Mouse (Mus musculus): ENCODE results near the gene Sncb. TPM values are rescaled to one million over a fixed set of nuclear protein-coding genes. Genes with fewer than 3 reads are reported as not detected.
"Not testable (repeated sequence)": the region's sequence is repeated elsewhere in the genome, so short reads cannot be mapped to it uniquely, and the experiment has no call there.

Gene Sncb
- polyA plus RNA-seq, 1 experiment from 2014 or later: not detected

DNA sequence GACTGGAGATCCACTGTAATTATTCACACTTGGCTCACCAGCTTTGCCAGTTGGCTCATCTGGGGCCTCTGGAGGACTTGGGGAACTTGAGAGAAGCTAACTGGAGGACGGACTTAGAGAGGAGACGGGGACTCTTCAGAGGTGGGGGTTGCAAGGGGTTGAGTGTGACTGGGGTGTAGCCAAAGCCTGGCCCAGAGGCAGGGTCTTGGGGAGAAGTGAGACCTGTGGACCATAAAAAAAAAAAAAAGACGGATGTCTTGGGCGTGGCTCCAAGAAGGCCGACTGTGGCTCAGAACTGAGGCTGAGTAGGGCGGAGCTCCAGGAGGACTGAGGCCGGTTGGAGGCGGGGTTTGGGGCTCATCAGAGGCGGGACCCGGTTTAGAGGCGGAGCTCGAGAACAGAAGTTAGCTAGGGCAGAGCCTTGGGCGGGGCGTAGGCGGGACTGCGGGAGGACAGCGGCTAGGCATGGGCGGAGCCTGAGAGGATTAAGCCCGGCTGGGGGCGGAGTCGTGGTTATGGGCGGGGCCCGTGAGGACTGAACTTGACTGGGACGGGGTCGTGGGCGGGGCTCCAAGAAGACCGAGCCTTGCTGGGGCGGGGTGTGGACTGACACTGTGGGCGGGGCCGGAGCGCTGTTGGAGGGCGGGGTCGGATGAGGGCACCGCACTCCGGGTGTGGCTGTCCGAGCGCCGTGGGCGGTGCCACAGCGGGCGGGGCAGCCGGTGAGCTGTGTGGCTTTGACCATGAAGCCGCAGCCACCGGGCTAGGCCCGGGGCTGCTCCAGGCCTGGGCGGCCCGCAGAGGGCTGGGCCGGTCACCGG lies 22.6 kb upstream of the Sncb start, which contains the start of gene Tspan17:
Gene Tspan17, plus strand, starts transcription at position 638 of the 821 bp plus-strand sequence.
- Histone ChIP-seq H3K4me2 (replicated peaks; ENCODE audit: low read depth, low read length) (peak within 1 kb of the TSS; percentile 98), H3K4me3 (ENCODE audit: low read length) (peak within 1 kb of the TSS; percentile 58), H3K27ac (ENCODE audit: low read depth, low read length) (no peak within 1 kb of the TSS), H3K9me3 (ENCODE audit: control insufficient read depth, low read length) (no peaks in the 10 kb centered on the region), H3K4me1 (ENCODE audit: control insufficient read depth, insufficient read depth, low read length) (peaks cover 3% of the 10 kb centered on the region; the same call in 1 of the 2 replicates), H3K27me3 (ENCODE audit: control insufficient read depth, insufficient read depth, low read length) (peaks cover 9% of the 10 kb centered on the region; the same call in 1 of the 2 replicates), H3K36me3 (ENCODE audit: control insufficient read depth, insufficient read depth, low read length) (no peaks in the 10 kb centered on the region), H3K9ac (ENCODE audit: low read depth, low read length) (peak within 1 kb of the TSS; percentile 35; the same call in 1 of the 2 replicates)
- peak; percentile 90 for ATAC-seq (ENCODE audit: low FRiP score, low TSS enrichment)
- 2% methylated on average over 47 of the region's 49 CpGs for WGBS

DNA sequence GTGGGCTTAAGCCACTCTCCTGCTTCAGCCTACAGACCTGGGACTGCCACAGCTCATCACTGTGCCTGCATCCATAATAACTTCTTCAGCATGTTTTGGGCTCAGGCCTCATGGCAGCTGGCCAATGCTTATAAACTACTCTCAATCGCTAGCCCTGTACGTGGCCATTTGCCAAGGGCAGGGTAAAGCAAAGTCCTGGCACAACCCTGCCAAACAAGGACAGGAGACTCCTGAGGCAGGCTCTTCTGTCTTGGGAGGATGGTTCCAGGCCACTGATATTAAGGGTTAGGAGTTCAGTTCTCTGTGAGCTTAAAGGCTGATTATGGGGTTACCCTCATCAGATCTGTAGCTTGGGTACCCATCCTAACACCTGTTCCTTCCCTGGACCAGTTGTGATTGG lies 21.2 kb upstream of the Sncb start:
- ATAC-seq (ENCODE audit: low FRiP score, low TSS enrichment); H3K4me2 ChIP-seq (replicated peaks; ENCODE audit: low read depth, low read length): not testable (repeated sequence)

DNA sequence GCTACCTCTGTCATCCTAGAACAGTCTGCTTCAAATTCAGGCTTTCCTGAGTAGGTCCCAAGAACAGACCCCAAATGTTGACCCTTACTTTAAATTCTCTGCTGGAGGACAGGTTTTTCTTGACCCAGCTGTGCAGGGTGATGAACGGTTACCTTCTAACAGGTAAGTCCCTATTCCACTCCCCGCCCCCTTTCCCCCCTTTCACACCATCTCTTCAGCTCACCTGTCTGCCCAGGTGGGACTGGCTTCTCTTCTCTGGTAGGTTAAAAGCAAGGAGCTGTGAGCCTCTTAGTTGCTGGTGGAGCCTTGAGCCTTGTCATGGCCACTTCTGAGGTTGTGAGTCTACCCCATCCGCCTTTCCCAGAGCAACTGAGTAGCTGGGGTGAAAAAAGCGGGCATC lies 17.3 kb upstream of the Sncb start, which contains the start of gene Eif4e1b:
Gene Eif4e1b, plus strand, starts transcription at position 301 of the 400 bp plus-strand sequence.
- Histone ChIP-seq H3K27me3 (ENCODE audit: control insufficient read depth, insufficient read depth, low read length) (no peaks in the 10 kb centered on the region), H3K4me3 (ENCODE audit: low read length) (no peak within 1 kb of the TSS), H3K4me1 (ENCODE audit: control insufficient read depth, insufficient read depth, low read length) (no peaks in the 10 kb centered on the region), H3K9me3 (ENCODE audit: control insufficient read depth, low read length) (no peaks in the 10 kb centered on the region), H3K36me3 (ENCODE audit: control insufficient read depth, insufficient read depth, low read length) (no peaks in the 10 kb centered on the region), H3K9ac (ENCODE audit: low read depth, low read length) (no peak within 1 kb of the TSS), H3K4me2 (replicated peaks; ENCODE audit: low read depth, low read length) (no peak within 1 kb of the TSS), H3K27ac (ENCODE audit: low read depth, low read length) (no peak within 1 kb of the TSS)
- no peak for ATAC-seq (ENCODE audit: low FRiP score, low TSS enrichment)
- 90% methylated on average over 4 of the region's 4 CpGs for WGBS

More for the DNA sequence above, 21.2 kb upstream of the Sncb start:
- WGBS: 74% methylated on average over 2 of the region's 2 CpGs
- not testable (repeated sequence) for H3K9me3 ChIP-seq (ENCODE audit: control insufficient read depth, low read length); H3K27ac ChIP-seq (ENCODE audit: low read depth, low read length); H3K9ac ChIP-seq (ENCODE audit: low read depth, low read length); H3K4me1 ChIP-seq (ENCODE audit: control insufficient read depth, insufficient read depth, low read length); H3K36me3 ChIP-seq (ENCODE audit: control insufficient read depth, insufficient read depth, low read length); H3K27me3 ChIP-seq (ENCODE audit: control insufficient read depth, insufficient read depth, low read length); H3K4me3 ChIP-seq (ENCODE audit: low read length)

DNA sequence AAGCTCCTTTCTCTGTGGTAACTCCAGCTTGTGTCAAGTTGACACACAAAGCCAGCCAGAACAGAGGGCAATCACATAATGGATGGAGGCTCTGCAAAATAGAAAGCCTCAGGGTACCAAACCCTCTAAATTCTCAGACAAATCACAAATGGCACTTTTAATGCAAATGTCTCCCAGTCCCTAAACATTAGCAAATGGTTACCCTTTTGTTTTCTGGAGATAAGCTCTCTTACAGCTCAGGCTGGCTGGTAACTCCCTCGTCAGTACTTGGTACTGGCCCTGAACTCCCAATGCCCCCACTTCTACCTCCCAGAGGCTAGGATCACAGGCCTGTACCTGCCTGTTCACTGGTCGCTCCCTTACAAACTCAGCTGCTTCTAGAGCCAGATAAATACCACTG lies 16.8 kb upstream of the Sncb start:
- Histone ChIP-seq H3K9ac (ENCODE audit: low read depth, low read length) (no peak overlapping the region), H3K9me3 (ENCODE audit: control insufficient read depth, low read length) (no peaks in the 10 kb centered on the region), H3K27me3 (ENCODE audit: control insufficient read depth, insufficient read depth, low read length) (no peaks in the 10 kb centered on the region), H3K4me2 (replicated peaks; ENCODE audit: low read depth, low read length) (no peak overlapping the region), H3K4me1 (ENCODE audit: control insufficient read depth, insufficient read depth, low read length) (no peaks in the 10 kb centered on the region), H3K36me3 (ENCODE audit: control insufficient read depth, insufficient read depth, low read length) (no peaks in the 10 kb centered on the region), H3K4me3 (ENCODE audit: low read length) (no peak overlapping the region), H3K27ac (ENCODE audit: low read depth, low read length) (no peak overlapping the region)
- WGBS: 43% methylated on average over 2 of the region's 2 CpGs
- no peak for ATAC-seq (ENCODE audit: low FRiP score, low TSS enrichment)

DNA sequence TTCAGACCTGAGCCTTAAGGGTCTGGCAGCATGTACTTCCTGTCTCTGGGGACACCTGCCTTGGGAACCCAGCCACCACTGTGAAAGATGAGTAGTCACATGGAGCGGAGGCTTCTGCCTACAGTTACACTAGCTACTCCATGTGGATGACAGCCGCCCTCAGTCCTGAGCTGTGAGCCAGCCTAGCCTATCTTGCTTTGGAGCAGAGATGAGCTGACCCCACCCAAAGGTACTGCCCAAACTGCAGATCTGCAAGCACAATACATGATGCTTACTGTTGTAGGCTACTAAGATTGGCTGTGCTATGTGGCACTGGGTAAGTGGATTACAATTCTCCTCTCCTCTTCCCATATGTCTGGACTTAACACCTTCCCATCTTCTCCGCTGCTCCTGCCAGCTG lies 14.7 kb upstream of the Sncb start:
- no peak for ATAC-seq (ENCODE audit: low FRiP score, low TSS enrichment)
- Histone ChIP-seq H3K36me3 (ENCODE audit: control insufficient read depth, insufficient read depth, low read length) (no peaks in the 10 kb centered on the region), H3K4me1 (ENCODE audit: control insufficient read depth, insufficient read depth, low read length) (no peaks in the 10 kb centered on the region), H3K9ac (ENCODE audit: low read depth, low read length) (no peak overlapping the region), H3K4me2 (replicated peaks; ENCODE audit: low read depth, low read length) (no peak overlapping the region), H3K4me3 (ENCODE audit: low read length) (no peak overlapping the region), H3K27ac (ENCODE audit: low read depth, low read length) (no peak overlapping the region), H3K9me3 (ENCODE audit: control insufficient read depth, low read length) (no peaks in the 10 kb centered on the region; the same call in 1 of the 2 replicates), H3K27me3 (ENCODE audit: control insufficient read depth, insufficient read depth, low read length) (no peaks in the 10 kb centered on the region)
- 83% methylated on average over 3 of the region's 3 CpGs for WGBS

DNA sequence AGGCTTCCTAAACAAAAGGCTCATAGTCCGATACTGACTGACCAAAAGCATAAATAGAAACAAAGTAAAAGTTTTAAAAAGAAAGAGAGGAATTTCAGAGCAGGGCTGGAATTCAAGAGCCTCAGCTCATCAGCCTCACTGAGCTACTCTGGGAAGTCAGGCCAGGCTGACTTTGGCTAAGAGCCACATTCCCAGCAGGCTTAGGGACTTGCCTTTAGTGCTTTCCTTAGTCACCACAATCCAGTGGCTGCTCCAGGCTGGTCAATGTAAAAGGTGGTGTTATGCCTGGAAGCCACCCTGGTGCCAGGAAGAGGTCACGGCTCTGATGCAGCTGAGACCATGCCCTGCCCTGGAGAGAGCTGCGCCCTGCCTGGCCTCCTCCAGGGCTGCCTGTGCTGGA lies 14.2 kb upstream of the Sncb start:
- ATAC-seq (ENCODE audit: low FRiP score, low TSS enrichment): no peak
- H3K9ac ChIP-seq (ENCODE audit: low read depth, low read length): no peak overlapping the region
- H3K4me2 ChIP-seq (replicated peaks; ENCODE audit: low read depth, low read length): no peak overlapping the region
- no peaks in the 10 kb centered on the region for H3K27me3 ChIP-seq (ENCODE audit: control insufficient read depth, insufficient read depth, low read length)
- H3K9me3 ChIP-seq (ENCODE audit: control insufficient read depth, low read length): no peaks in the 10 kb centered on the region; the same call in 1 of the 2 replicates
- no peaks in the 10 kb centered on the region for H3K36me3 ChIP-seq (ENCODE audit: control insufficient read depth, insufficient read depth, low read length)
- no peak overlapping the region for H3K4me3 ChIP-seq (ENCODE audit: low read length)
- 76% methylated on average over 3 of the region's 3 CpGs for WGBS
- H3K27ac ChIP-seq (ENCODE audit: low read depth, low read length): no peak overlapping the region
- no peaks in the 10 kb centered on the region for H3K4me1 ChIP-seq (ENCODE audit: control insufficient read depth, insufficient read depth, low read length)

DNA sequence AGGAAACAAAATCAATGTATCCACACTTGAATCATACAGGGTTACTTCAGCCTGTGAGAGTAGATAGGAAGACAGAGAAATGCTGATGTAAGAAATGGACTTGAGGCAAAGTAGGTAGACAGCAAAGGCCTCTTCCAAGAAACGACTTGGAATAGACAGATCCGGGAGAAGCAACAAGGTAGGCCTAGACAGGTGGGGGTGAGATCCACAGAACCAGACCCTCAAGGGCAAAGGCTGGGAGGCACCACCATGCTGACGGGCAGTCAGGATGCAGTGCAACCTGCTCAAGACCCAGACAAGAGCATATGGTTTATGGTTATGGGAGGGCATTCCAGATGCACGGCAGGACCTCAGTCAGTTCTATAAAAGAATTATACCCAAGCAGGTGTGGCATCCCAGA lies 617 bp upstream of the Sncb start:
- Histone ChIP-seq H3K9me3 (ENCODE audit: control insufficient read depth, low read length) (peaks cover 4% of the 10 kb centered on the region; the same call in 1 of the 2 replicates), H3K4me3 (ENCODE audit: low read length) (no peak overlapping the region), H3K4me1 (ENCODE audit: control insufficient read depth, insufficient read depth, low read length) (0 out of 2 replicates have a peak, but pooled peaks cover 3% of the 10 kb centered on the region), H3K4me2 (replicated peaks; ENCODE audit: low read depth, low read length) (no peak overlapping the region), H3K36me3 (ENCODE audit: control insufficient read depth, insufficient read depth, low read length) (no peaks in the 10 kb centered on the region), H3K27ac (ENCODE audit: low read depth, low read length) (no peak overlapping the region), H3K27me3 (ENCODE audit: control insufficient read depth, insufficient read depth, low read length) (peaks cover 44% of the 10 kb centered on the region), H3K9ac (ENCODE audit: low read depth, low read length) (no peak overlapping the region)
- ATAC-seq (ENCODE audit: low FRiP score, low TSS enrichment): no peak
- 79% methylated on average over 4 of the region's 4 CpGs for WGBS

DNA sequence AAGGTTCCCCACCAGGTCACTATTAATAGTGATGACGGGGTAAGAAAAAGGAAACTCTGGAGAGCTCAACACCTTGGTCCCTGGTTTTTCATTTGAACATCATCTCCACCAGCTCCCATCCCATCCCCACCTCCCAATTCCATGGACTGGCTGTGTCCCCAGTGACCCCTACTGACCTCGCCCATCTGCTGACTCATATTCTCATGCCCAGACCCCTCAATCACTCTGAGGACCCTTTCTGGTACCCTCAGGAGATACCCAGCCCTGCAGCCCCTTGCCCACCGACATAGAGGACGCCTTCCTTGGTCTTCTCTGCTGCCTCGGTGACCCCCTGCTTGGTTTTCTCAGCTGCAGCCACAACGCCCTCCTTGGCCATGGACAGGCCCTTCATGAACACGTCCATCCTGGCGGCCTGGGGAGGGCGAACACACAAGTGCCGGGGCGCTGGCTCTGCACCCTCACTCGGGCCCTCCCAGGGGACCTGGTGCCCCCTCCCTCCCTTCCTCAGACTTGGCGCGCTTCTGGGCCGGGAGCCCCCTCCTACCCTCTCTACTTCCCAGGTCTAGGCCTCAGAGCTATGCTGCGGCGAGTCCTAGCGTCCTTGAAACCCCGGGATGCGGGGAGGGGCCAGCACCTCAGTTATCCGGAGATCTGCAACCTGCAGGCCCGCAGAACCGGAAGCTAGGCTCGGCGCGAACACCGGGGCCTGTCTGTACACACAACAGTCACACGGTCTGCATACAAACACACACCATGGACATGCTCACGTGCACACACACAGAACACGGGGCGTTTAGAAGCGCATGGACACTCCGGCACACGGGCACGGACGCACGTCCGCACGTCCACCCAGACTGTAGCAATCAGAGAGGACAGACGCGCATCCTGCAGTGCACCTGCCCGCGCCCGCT lies 859 bp downstream of the Sncb start:
- no peak for ATAC-seq (ENCODE audit: low FRiP score, low TSS enrichment)
- peak overlapping the region; percentile 29 for H3K4me3 ChIP-seq (ENCODE audit: low read length)
- H3K9ac ChIP-seq (ENCODE audit: low read depth, low read length): no peak overlapping the region
- peaks cover under 1% of the 10 kb centered on the region; the same call in 1 of the 2 replicates for H3K9me3 ChIP-seq (ENCODE audit: control insufficient read depth, low read length)
- peaks cover 44% of the 10 kb centered on the region for H3K27me3 ChIP-seq (ENCODE audit: control insufficient read depth, insufficient read depth, low read length)
- H3K27ac ChIP-seq (ENCODE audit: low read depth, low read length): no peak overlapping the region
- peak overlapping the region; percentile 37 for H3K4me2 ChIP-seq (replicated peaks; ENCODE audit: low read depth, low read length)
- 0 out of 2 replicates have a peak, but pooled peaks cover 3% of the 10 kb centered on the region for H3K4me1 ChIP-seq (ENCODE audit: control insufficient read depth, insufficient read depth, low read length)
- 5% methylated on average over 44 of the region's 44 CpGs for WGBS
- no peaks in the 10 kb centered on the region for H3K36me3 ChIP-seq (ENCODE audit: control insufficient read depth, insufficient read depth, low read length)
